Mouse (Mus musculus) layer of hippocampus, adult 2 months (tissue): ENCODE data around the gene Psmb6. TPM values are rescaled to one million over a fixed set of nuclear protein-coding genes. Genes with fewer than 3 reads are reported as not detected.
"Not testable (repeated sequence)": the region's sequence is repeated elsewhere in the genome, so short reads cannot be mapped to it uniquely, and the experiment has no call there.

ENCODE experiments used
- DNase-seq, 2 experiments: peaks; one replicate each; pipeline ENCODE4 v3.0.0; 2022; ENCODE audit warnings: low spot score in 2 of 2
- H3K27ac ChIP-seq: fragments of 200-600 bp; 2 replicates; pipeline ENCODE4 v1.8.1; 2022
- H3K4me3 ChIP-seq: fragments of 200-600 bp; 2 replicates; pipeline ENCODE4 v1.8.1; 2022; ENCODE audit warnings: mild to moderate bottlenecking
- CTCF ChIP-seq: fragments of 200-600 bp; conservative IDR thresholded peaks from 2 replicates; pipeline ENCODE4 v1.8.1; 2022; ENCODE audit warnings: antibody characterized with exemption, mild to moderate bottlenecking, moderate library complexity
- total RNA-seq, 2 experiments: library from RNA; stranded (reverse); gene quantifications; 2 replicates each; pipeline ENCODE4 v1.2.3; 2021

Psmb6 gene
- total RNA-seq, 2 experiments from 2014 or later: 178 to 188 TPM

- H3K4me3 ChIP-seq: no peak overlapping the region
- DNase-seq: no peak
- no peak overlapping the region for H3K27ac ChIP-seq
- no peak for TF ChIP-seq CTCF
Observed at GRCm38 (mm10) chr11:70511242-70511641, 13.9 kb upstream of the Psmb6 start.

GRCm38 (mm10) chr11:70511825-70512224 is 13.3 kb upstream of the Psmb6 start:
- H3K27ac ChIP-seq: no peak overlapping the region
- no peak for TF ChIP-seq CTCF
- no peak overlapping the region for H3K4me3 ChIP-seq
- no peak for DNase-seq

GRCm38 (mm10) chr11:70512709-70513342 is 12.3 kb upstream of the Psmb6 start:
- no peak for DNase-seq
- no peak overlapping the region for H3K27ac ChIP-seq
- no peak overlapping the region for H3K4me3 ChIP-seq
- no peak for TF ChIP-seq CTCF

- H3K4me3 ChIP-seq: no peak overlapping the region
- DNase-seq: no peak
- no peak overlapping the region for H3K27ac ChIP-seq
- TF ChIP-seq CTCF: no peak
Observed at GRCm38 (mm10) chr11:70513520-70513919, 11.6 kb upstream of the Psmb6 start.

- no peak within 1 kb of the TSS for H3K27ac ChIP-seq
- TF ChIP-seq CTCF: no peak
- no peak within 1 kb of the TSS for H3K4me3 ChIP-seq
- no peak for DNase-seq
Observed at GRCm38 (mm10) chr11:70514288-70514687, 10.9 kb upstream of the Psmb6 start, which contains the start of gene Vmo1. Gene Vmo1 (minus strand): TSS chr11:70514616.

- peak in 1 of 2 experiments; percentile 58 for DNase-seq
Observed at GRCm38 (mm10) chr11:70516352-70516751, 8.8 kb upstream of the Psmb6 start.

GRCm38 (mm10) chr11:70518436-70518835 is 6.7 kb upstream of the Psmb6 start:
- Histone ChIP-seq H3K27ac (no peak overlapping the region), H3K4me3 (no peak overlapping the region)
- DNase-seq: no peak
- TF ChIP-seq CTCF: no peak

More at GRCm38 (mm10) chr11:70516352-70516751, 8.8 kb upstream of the Psmb6 start:
- peak; percentile 89 for TF ChIP-seq CTCF
- Histone ChIP-seq H3K4me3 (no peak overlapping the region), H3K27ac (no peak overlapping the region)

GRCm38 (mm10) chr11:70518923-70519322 is 6.2 kb upstream of the Psmb6 start, which contains the start of gene Gltpd2:
Gene Gltpd2 (plus strand): TSS chr11:70519196.
- no peak for TF ChIP-seq CTCF
- DNase-seq: no peak
- Histone ChIP-seq H3K27ac (peak within 1 kb of the TSS; percentile 65; the same call in 1 of the 2 replicates), H3K4me3 (peak within 1 kb of the TSS; percentile 42)

GRCm38 (mm10) chr11:70520178-70520769 is 4.9 kb upstream of the Psmb6 start:
- Histone ChIP-seq H3K4me3 (peak overlapping the region; percentile 42), H3K27ac (peak overlapping the region; percentile 65; the same call in 1 of the 2 replicates)
- TF ChIP-seq CTCF: peak; percentile 49
- DNase-seq: no peak

GRCm38 (mm10) chr11:70523306-70523989 is 1.7 kb upstream of the Psmb6 start:
- not testable (repeated sequence) for H3K27ac ChIP-seq, H3K4me3 ChIP-seq, DNase-seq
- peak; percentile 47 for TF ChIP-seq CTCF

GRCm38 (mm10) chr11:70524782-70525181 is 385 bp upstream of the Psmb6 start:
- Histone ChIP-seq H3K4me3 (peak overlapping the region; percentile 75), H3K27ac (peak overlapping the region; percentile 36; the same call in 1 of the 2 replicates)
- no peak for TF ChIP-seq CTCF
- DNase-seq: no peak

GRCm38 (mm10) chr11:70525726-70526125 is 559 bp downstream of the Psmb6 start:
- Histone ChIP-seq H3K27ac (peak overlapping the region; percentile 84), H3K4me3 (peak overlapping the region; percentile 75)
- no peak for TF ChIP-seq CTCF
- DNase-seq: no peak

- peak overlapping the region; percentile 75; the same call in 1 of the 2 replicates for H3K4me3 ChIP-seq
- H3K27ac ChIP-seq: no peak overlapping the region
- no peak for DNase-seq
- no peak for TF ChIP-seq CTCF
Observed at GRCm38 (mm10) chr11:70526211-70526610, 1.0 kb downstream of the Psmb6 start.
